Mouse (Mus musculus): ENCODE data around the gene Atp1b1.

- TF ChIP-seq CTCF (IDR thresholded peaks at IDR 0.05; ENCODE audit: low read depth) (no peak), EP300 (IDR thresholded peaks at IDR 0.05; ENCODE audit: low read depth) (no peak)
Observed at GRCm38 (mm10) chr1:164413608-164414007, 44.5 kb downstream of the Atp1b1 start.
